Mouse (Mus musculus) kidney, postnatal 4 days (tissue): ENCODE results near the gene Kif22.

Source experiments
- DNase-seq, 2 experiments: peaks; one replicate each; pipeline ENCODE4 v3.0.0; 2021; ENCODE audit warnings: mixed read lengths in 2 of 2

The Kif22 gene

GRCm38 (mm10) chr7:126983113-126983512 lies 59.2 kb downstream of the Kif22 start:
- DNase-seq, result no peak

GRCm38 (mm10) chr7:126982054-126982453 lies 60.2 kb downstream of the Kif22 start:
- DNase-seq, result no peak

GRCm38 (mm10) chr7:126981601-126982000 lies 60.7 kb downstream of the Kif22 start:
- DNase-seq, result no peak

GRCm38 (mm10) chr7:126978841-126979240 lies 63.4 kb downstream of the Kif22 start:
- no peak for DNase-seq
